Mouse (Mus musculus): ENCODE data around the gene Psen2.

Gene Psen2

GRCm38 (mm10) chr1:180274725-180275308 is 11.6 kb upstream of the Psen2 start:
- no peak for DNase-seq (ENCODE audit: low read depth)

GRCm38 (mm10) chr1:180269033-180269432 is 5.8 kb upstream of the Psen2 start:
- no peak for DNase-seq (ENCODE audit: low read depth)

GRCm38 (mm10) chr1:180268249-180269031 is 5.2 kb upstream of the Psen2 start:
- DNase-seq (ENCODE audit: low read depth), result peak; percentile 91

- no peak for DNase-seq (ENCODE audit: low read depth)
Observed at GRCm38 (mm10) chr1:180267151-180267550, 3.9 kb upstream of the Psen2 start.

DNA sequence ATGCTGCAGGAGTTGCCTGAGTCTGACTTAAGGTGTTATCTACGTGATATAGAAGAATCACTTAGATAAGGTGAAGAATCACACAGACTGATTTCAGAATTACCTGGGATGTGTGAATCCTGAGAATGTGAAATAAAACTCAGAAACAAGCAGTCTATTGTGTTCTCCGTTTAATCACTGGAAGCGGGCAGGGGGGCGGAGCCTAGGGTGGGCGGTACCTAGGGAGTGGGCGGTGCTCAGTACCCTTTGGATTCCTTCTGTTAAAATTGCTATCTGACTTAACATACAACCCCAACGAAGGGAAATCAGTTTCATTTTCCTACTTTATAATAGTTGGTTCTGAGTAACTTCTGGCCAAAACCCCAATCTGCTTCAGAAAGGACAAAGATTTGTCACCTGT is 2.2 kb upstream of the Psen2 start:
- DNase-seq (ENCODE audit: low read depth), result peak; percentile 57

GRCm38 (mm10) chr1:180264851-180265250 is 1.6 kb upstream of the Psen2 start:
- DNase-seq (ENCODE audit: low read depth), result peak; percentile 39

- peak; percentile 39 for DNase-seq (ENCODE audit: low read depth)
Observed at GRCm38 (mm10) chr1:180264389-180264788, 1.2 kb upstream of the Psen2 start.

GRCm38 (mm10) chr1:180261857-180262570 is 1.2 kb downstream of the Psen2 start:
- DNase-seq (ENCODE audit: low read depth), result no peak

DNA sequence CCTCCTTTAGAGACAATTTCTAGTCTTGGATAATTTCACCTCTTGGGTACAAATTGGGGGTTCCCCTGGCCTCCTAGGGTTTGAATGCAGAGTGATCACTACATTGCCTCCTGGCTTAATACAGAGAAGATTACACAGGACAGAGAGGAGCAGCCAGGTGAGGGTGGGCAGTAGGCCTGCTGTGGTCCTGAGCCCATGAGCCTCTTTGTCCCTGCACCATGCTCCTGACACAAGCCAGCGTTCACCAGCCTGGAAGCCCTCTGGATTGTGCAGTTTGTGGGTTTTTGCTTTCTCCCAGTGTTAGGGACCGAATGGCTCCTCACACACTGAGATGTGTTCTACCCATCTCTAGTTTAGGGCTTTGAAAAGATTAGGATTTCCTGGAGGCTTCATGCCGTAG is 1.8 kb downstream of the Psen2 start:
- no peak for DNase-seq (ENCODE audit: low read depth)

DNA sequence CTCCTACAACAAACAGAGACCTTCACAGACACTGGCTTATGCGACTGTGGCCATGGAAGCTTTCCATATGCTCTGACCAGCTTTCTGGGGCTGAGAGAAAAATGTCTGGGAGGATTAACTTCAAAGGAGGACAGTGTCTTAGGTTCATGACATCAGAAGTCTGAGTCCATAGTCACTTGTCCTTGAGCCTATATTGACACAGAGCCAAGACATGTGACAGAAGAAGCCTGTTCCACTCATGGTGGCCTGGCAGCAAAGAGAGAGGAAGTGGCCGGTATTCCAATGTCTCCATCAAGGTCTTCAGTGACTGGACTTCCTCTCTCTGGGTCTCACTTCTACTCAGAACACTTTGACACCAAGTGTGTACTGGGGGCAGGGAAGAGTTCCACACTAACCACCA is 2.4 kb downstream of the Psen2 start:
- DNase-seq (ENCODE audit: low read depth), result peak; percentile 84

DNA sequence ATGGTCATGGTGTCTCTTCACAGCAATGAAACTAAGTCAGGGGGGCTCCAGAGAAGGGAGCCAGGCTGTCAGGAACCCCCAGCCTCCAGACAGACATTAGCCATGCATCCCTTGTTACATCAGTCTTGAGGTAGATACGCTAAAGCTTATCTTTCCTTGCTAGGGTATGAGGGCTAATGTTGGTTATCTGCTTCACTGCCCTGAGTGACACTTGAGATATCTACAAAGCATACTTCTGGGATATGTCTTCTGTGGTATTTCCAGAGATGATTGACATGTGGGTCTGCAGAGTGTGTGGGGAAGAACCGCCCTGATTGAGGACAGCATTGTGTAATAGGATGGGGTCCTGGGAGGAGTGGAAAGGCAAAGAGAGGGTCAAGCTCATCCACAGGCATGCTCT is 3.5 kb downstream of the Psen2 start:
- no peak for DNase-seq (ENCODE audit: low read depth)

- DNase-seq (ENCODE audit: low read depth), result no peak
Observed at GRCm38 (mm10) chr1:180257446-180257845, 5.8 kb downstream of the Psen2 start.

DNA sequence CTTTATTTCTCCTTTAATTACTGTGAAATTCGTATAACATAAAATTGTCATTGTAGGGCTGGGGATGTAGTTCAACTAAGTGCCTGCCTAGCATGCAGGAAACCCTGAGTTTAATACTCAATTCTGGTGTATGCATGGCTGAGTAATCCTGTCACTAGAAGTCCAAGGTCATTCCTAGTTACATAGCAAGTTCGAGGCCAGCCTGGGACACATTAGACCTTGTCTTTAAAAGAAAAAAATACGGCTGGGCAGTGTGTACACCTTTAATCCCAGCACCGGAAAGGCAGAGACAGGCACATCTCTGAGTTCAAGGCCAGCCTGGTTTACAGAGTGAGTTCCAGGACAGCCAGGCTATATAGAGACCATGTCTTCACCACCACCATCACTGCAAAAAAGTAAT is 6.4 kb downstream of the Psen2 start:
- DNase-seq (ENCODE audit: low read depth), result no peak

DNA sequence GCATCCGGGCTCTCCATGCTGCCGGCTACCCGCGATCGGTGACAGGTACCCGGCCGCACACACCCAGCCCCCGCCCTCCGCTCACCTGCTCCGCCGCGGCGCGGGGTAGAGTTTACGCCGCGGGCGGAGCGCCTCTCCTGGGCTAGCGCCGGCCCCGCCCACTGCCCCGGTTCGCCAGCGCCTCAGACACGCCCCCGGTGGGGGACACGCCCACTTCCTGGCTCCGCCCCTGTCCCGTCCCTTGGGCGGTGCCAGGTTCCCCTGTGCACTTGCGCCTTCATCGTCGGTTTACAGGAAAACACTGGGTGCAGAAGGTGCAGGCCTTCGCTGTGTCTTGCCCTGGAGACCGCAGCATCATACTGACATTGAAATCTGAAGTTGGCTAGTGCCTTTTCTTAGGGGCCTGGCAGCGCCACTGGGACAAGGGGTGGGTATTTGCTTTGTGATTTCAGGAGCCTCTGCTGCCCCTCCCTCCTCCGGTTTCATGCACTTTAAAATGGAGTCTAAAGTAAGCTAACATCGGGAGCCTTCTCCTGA is 7.0 kb downstream of the Psen2 start:
- peak; percentile 94 for DNase-seq (ENCODE audit: low read depth)

DNA sequence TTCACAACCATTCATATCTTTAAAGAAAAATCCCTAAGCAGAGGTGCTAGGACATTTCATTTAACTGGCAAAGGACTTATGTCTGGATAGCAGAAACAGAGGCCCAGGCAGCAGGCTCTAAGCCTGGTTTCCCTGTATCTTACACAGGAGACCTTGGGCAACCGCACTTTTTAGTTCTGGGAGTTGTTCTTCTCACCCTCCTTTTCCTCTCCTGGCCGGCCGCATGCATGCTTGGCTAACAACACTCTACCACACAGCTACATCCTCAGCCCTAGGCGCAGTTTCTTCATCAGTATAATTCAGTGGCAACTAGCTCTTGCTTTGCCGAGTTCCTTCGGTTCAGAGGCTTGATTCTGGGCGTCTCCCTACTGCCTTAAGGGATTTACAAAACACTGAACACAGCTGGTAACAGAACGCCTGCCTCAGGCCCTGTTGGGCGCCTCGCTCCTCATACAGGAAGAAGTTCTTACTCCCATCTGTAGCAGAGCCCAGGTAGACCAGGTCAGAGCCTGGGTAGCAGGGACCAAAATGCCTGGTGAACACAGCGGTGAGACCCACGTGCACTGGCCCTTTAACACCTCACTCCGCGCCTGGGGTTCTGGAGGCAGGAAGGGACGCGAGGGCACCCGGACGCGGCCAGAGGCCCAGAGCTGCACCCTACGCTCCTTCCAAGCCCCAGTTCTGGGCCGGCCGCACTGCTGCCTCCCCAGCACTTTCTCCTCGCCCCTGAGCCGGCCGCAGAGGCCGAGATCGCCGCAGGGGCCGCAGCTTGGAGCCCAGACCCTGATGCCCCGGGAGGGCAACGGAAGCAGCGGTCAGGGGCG is 7.7 kb downstream of the Psen2 start:
- DNase-seq (ENCODE audit: low read depth), result peak; percentile 55

DNA sequence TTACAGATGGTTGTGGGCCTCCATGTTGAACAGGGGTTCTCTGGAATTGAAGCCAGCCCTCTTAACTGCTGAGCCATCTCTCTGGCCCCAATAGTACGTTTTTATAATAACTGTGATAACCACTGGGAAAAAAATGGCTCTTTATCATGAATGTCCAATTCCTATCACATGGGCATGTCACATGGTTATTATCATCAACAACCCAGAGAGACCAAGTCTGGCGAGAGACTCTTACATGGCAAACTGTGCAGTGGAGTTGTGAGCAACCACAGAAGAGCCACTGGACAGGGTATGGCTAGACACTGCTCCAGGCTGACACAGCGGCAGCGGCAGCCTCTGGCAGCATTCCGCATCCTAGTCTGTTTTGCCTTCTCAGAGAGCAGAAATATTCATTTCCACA is 8.9 kb downstream of the Psen2 start:
- no peak for DNase-seq (ENCODE audit: low read depth)

DNA sequence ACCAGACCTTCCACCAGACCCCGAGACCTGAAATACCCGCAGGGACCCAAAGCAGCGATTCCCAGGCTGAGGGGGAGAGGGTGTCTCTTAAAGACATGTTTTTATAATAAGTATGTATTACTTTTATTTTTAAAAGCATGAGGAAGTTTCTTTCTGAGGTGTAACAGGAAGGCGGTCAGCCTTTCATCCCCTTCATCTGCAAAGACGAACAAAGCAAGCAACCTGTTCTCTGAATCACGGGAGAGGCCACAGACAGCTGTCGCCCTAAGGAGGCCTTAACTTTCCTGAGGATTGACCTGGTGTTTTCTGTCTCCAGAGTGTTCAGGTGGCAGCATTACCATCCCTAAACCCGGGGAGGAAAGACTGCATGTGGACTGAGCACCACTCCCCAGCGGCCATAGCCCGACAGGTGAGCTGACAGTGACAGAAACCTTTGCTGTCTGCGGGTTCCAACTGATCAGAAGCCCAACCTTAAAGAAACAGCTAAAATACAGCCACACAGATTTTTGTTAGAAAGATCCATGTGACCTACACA is 10.5 kb downstream of the Psen2 start:
- no peak for DNase-seq (ENCODE audit: low read depth)

DNA sequence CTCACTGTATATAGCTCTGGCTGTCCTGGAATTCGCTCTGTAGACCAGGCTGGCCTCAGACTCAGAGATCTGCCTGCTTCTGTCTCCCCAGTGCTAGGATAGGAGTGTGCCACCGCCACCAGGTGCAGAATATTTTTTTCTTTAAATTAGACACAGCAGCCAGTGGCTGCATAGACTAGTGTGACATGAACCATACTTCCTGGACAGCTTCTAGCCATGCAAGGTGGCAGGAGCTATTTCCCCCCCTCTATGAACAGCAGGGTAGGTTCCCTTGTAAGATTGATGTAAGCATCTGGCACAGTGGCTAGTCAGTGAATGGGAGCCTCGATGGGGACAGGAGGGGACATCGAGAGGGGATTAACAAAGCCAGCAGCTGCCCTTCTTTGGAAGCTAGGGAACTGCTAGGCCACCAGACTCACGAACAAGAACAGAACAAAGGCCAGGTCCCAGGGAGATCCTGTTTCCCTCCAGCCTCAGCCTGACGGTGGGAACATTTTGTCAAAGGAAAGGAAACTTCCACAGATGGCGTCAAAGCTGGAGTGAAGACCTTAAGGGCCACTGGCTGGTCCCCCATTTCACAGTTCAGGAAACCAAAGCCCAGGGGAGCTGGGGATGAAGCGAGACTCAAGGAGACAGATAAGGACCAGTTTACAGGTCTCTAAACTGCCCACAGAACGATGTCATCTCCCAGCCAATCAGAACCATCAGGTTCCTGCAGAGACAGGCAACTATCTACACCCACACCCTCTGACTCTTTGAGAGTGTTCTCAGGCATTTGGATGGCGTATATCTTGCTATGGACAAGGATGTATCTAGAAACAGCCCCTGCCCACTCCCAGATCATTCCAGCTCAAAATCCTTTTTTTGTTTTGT is 11.8 kb downstream of the Psen2 start:
- peak; percentile 31 for DNase-seq (ENCODE audit: low read depth)

- DNase-seq (ENCODE audit: low read depth), result no peak
Observed at GRCm38 (mm10) chr1:180250441-180250830, 12.8 kb downstream of the Psen2 start.

GRCm38 (mm10) chr1:180249666-180250440 is 13.4 kb downstream of the Psen2 start:
- DNase-seq (ENCODE audit: low read depth), result no peak

Data from 416B (cell line).